Mouse (Mus musculus) liver, postnatal 0 days (tissue): ENCODE measurements around the gene Rexo4. TPM values are rescaled to one million over a fixed set of nuclear protein-coding genes. Genes with fewer than 3 reads are reported as not detected.

ENCODE experiments used
- ATAC-seq: fragments of 200-750 bp; cut with Nextera tagmentation; 2 replicates; pipeline ENCODE4 v1.8.0; 2017; ENCODE audit warnings: mild to moderate bottlenecking, moderate library complexity
- DNase-seq: peaks from one replicate; pipeline ENCODE4 v3.0.0-alpha.2; 2016
- H3K27ac ChIP-seq: fragments of 300-500 bp; sonication (generic); 2 replicates; pipeline ENCODE4 v1.5.1; 2014; ENCODE audit warnings: antibody characterized with exemption, moderate library complexity, mild to moderate bottlenecking, low read depth
- H3K27me3 ChIP-seq: fragments of 300-500 bp; sonication (generic); 2 replicates; pipeline ENCODE4 v1.6.1; 2014; ENCODE audit warnings: low read length, control low read depth, mixed read lengths; ENCODE audit not compliant: insufficient read depth
- H3K36me3 ChIP-seq: fragments of 300-500 bp; sonication (generic); replicated peaks from 2 replicates; pipeline ENCODE4 v1.6.1; 2014; ENCODE audit warnings: mild to moderate bottlenecking, control low read depth, low read length, moderate library complexity, mixed read lengths; ENCODE audit not compliant: insufficient read depth
- H3K4me1 ChIP-seq: fragments of 300-500 bp; sonication (generic); 2 replicates; pipeline ENCODE4 v1.6.1; 2014; ENCODE audit warnings: antibody characterized with exemption, mild to moderate bottlenecking, control low read depth; ENCODE audit not compliant: insufficient read depth
- H3K4me2 ChIP-seq: fragments of 300-500 bp; sonication (generic); 2 replicates; pipeline ENCODE4 v1.6.1; 2014; ENCODE audit warnings: low read depth, mild to moderate bottlenecking, low read length, moderate library complexity, mixed read lengths
- H3K4me3 ChIP-seq: fragments of 300-500 bp; sonication (generic); 2 replicates; pipeline ENCODE4 v1.5.1; 2014; ENCODE audit warnings: low read depth, low read length
- H3K9ac ChIP-seq: fragments of 300-500 bp; sonication (generic); replicated peaks from 2 replicates; pipeline ENCODE4 v1.6.1; 2014; ENCODE audit warnings: mild to moderate bottlenecking, moderate library complexity
- H3K9me3 ChIP-seq: fragments of 300-500 bp; sonication (generic); 2 replicates; pipeline ENCODE4 v1.6.1; 2016; ENCODE audit warnings: mild to moderate bottlenecking, control low read depth, low read length, mixed read lengths
- CTCF ChIP-seq: sonication (generic); IDR thresholded peaks from 2 replicates; pipeline ENCODE4 v1.5.1; 2016; ENCODE audit warnings: antibody characterized with exemption, low read depth
- EP300 ChIP-seq: IDR thresholded peaks from 2 replicates; pipeline ENCODE4 v1.6.1; 2016; ENCODE audit warnings: antibody characterized with exemption, low read depth, mild to moderate bottlenecking
- WGBS: fragments of 180-500 bp; shearing (Covaris S2); extraction: QIAGEN DNeasy Blood & Tissue Kit; methylation state at CpG from one replicate; pipeline ENCODE4 v1.1.7; 2014; ENCODE audit not compliant: insufficient replicate concordance; 5-methylcytosine and 5-hydroxymethylcytosine counted together
- polyA plus RNA-seq: library from polyadenylated mRNA; unstranded; fragments of >200 nt; fragmentation: Nextera tagmentation; extraction: Ambion mirVana; gene quantifications from 2 replicates; pipeline ENCODE4 v1.2.1, GENCODE M21; 2015

Gene Rexo4
- polyA plus RNA-seq, 1 experiment from 2014 or later: 14.2 TPM

DNA sequence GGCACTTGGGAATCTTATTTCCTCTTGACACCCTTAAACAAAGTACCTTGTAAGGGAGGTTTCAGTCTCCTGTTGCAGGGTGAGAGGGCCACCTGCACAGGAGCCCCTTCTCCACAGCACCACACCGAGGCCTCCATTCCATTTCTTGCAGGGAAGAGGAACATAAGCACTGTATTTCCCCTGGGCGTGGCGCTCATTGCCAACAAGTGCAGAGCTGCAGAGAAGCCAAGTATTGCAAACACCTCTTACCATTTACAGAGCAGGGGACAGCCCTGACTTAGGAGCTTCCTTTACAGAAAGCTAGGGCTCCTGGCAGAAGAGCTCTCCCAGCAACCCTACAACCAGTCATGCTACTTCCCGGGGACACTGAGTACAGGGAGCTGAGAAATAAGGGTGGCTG, 12.0 kb downstream of the Rexo4 start:
- no peak for DNase-seq
- peaks cover 47% of the 10 kb centered on the region for H3K36me3 ChIP-seq

DNA sequence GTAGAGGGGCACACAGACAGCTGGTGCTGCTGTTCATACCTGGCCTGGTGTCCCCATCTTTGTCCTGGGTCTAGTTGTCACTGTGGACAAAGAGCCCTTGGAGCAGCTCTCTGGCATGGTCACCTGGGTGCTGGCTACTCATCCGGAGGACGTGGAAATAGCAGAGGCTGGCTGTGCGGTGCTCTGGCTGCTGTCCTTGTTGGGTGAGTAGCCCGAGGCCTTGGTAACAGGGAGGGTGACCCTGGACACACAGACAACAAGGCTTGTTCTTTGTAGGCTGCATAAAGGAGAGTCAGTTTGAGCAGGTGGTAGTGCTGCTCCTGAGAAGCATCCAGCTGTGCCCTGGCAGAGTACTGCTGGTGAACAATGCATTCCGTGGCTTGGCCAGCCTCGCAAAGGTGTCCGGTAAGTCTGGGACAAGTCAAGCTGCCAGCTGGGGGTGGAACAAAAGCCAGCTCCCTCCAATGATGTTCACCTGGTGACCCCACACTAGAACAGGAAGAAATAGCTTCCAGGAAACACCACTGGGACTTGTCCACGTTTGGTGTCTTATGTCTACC, 12.8 kb downstream of the Rexo4 start:
- Histone ChIP-seq H3K36me3 (peaks cover 46% of the 10 kb centered on the region), H3K4me1 (peaks cover 4% of the 10 kb centered on the region; the same call in 1 of the 2 replicates), H3K4me2 (no peak overlapping the region), H3K27me3 (no peaks in the 10 kb centered on the region), H3K9ac (no peak overlapping the region), H3K4me3 (no peak overlapping the region), H3K27ac (no peak overlapping the region), H3K9me3 (no peaks in the 10 kb centered on the region)
- ATAC-seq: no peak
- no peak for DNase-seq
- no peak for TF ChIP-seq EP300
- TF ChIP-seq CTCF: no peak
- WGBS: 88% methylated on average over 8 of the region's 8 CpGs

More for the DNA sequence above, 12.0 kb downstream of the Rexo4 start:
- H3K9ac ChIP-seq: no peak overlapping the region
- no peaks in the 10 kb centered on the region for H3K9me3 ChIP-seq
- no peak overlapping the region for H3K4me2 ChIP-seq
- peaks cover 4% of the 10 kb centered on the region; the same call in 1 of the 2 replicates for H3K4me1 ChIP-seq
- no peaks in the 10 kb centered on the region for H3K27me3 ChIP-seq
- WGBS: 75% methylated on average over 4 of the region's 4 CpGs
- no peak for ATAC-seq
- H3K4me3 ChIP-seq: no peak overlapping the region
- no peak for TF ChIP-seq CTCF
- no peak for TF ChIP-seq EP300
- no peak overlapping the region for H3K27ac ChIP-seq

DNA sequence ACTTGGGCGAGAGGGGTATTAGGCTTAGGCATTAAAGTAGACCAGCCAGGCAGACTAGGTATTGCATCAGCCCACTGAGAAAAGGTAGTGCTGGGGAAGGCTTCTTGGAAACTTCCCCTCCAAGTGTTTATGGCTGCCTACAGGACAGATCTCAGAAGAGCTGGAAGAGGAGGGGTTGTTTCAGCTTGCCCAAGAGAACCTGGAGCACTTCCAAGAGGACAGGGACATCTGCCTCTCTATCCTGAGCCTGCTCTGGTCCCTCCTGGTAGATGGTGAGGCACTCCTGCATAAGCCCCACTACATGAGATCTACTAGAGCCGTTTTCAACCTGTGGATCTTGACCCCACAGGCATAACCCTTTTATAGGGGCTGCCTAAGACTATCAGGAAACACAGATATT, 13.8 kb downstream of the Rexo4 start:
- H3K4me1 ChIP-seq: peaks cover 4% of the 10 kb centered on the region; the same call in 1 of the 2 replicates
- H3K9ac ChIP-seq: no peak overlapping the region
- no peak overlapping the region for H3K4me2 ChIP-seq
- H3K27ac ChIP-seq: no peak overlapping the region
- 75% methylated on average over 2 of the region's 2 CpGs for WGBS
- TF ChIP-seq EP300 (no peak), CTCF (no peak)
- H3K27me3 ChIP-seq: no peaks in the 10 kb centered on the region
- no peak overlapping the region for H3K4me3 ChIP-seq
- ATAC-seq (no peak), DNase-seq (no peak)
- peaks cover 38% of the 10 kb centered on the region for H3K36me3 ChIP-seq
- no peaks in the 10 kb centered on the region for H3K9me3 ChIP-seq

DNA sequence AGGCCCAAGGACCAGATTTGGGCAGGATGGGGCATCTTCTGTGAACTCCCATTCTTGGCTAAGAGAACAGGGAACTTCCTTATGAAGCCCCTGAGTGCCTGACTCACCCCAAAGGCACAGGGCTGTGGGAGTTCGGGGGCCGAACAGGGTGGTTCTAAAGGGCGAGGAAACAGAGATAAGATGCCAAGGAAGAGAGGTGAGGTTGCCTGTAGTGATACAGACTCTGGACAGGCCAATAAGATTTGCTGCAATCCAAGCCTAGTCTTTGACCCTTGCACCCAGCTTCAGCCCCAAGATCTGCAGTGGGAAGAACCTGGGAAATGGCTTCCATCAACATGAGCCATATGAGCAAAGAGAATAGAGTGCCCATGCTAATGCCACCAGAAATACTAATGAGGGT, 20.9 kb downstream of the Rexo4 start:
- 0 out of 2 replicates have a peak, but pooled peaks cover 4% of the 10 kb centered on the region for H3K4me1 ChIP-seq
- H3K27ac ChIP-seq: no peak overlapping the region
- H3K36me3 ChIP-seq: no peaks in the 10 kb centered on the region
- no peaks in the 10 kb centered on the region for H3K27me3 ChIP-seq
- H3K4me2 ChIP-seq: no peak overlapping the region
- TF ChIP-seq CTCF: no peak
- H3K9ac ChIP-seq: no peak overlapping the region
- no peaks in the 10 kb centered on the region for H3K9me3 ChIP-seq
- ATAC-seq (no peak), DNase-seq (no peak)
- no peak overlapping the region for H3K4me3 ChIP-seq
- 65% methylated on average over 3 of the region's 3 CpGs for WGBS

DNA sequence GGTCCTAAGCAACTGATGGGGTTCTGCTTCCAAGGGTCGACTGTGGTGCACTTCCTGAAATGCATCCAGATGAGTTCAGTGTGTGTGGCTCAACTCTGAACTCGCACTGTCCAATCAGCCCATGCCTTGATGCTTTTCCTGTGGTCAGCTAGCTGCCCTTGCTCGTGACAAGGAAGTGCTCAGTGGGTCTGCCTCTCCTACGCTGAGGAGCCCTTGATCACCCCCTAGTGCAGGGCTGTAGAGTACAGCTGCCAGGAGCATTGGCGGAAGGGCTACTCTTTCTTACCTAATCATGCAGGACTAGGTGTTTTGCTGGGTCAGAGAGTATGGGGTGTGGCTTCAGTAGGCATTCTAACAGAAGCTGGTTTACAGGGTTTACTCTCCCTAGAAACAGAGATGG, 22.6 kb downstream of the Rexo4 start:
- DNase-seq: peak; percentile 55
- Histone ChIP-seq H3K4me1 (0 out of 2 replicates have a peak, but pooled peaks cover 4% of the 10 kb centered on the region), H3K4me2 (no peak overlapping the region), H3K9ac (no peak overlapping the region), H3K36me3 (no peaks in the 10 kb centered on the region), H3K27me3 (no peaks in the 10 kb centered on the region), H3K4me3 (no peak overlapping the region), H3K27ac (no peak overlapping the region), H3K9me3 (no peaks in the 10 kb centered on the region)
- TF ChIP-seq EP300: no peak
- TF ChIP-seq CTCF: peak; percentile 66
- ATAC-seq: peak; percentile 85
- 24% methylated on average over 5 of the region's 5 CpGs for WGBS

DNA sequence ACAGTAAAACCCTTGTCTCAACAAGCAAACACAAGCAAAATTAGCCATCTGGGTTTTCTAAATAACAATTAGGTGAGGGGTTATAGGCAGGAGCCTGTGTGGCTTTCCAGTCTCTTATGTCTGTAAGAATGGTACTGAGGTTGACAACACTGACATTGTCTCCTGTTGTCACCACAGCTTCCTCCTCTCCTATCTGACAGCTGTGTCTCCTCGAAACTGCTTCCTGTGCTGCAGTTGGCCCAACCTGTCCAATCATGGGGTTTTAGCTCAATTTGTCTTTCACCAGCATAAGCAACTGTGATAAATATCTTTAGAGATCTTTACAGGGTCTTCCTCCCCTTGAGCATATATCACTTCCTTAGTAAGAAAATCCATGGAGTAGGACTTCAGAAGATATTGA, 27.8 kb downstream of the Rexo4 start:
- ATAC-seq: no peak
- no peak overlapping the region for H3K4me3 ChIP-seq
- H3K27ac ChIP-seq: no peak overlapping the region
- no peaks in the 10 kb centered on the region for H3K9me3 ChIP-seq
- WGBS: 16% methylated on average over 1 of the region's 1 CpGs
- H3K27me3 ChIP-seq: no peaks in the 10 kb centered on the region
- H3K4me1 ChIP-seq: peaks cover 12% of the 10 kb centered on the region
- TF ChIP-seq CTCF: no peak
- no peak for TF ChIP-seq EP300
- no peak overlapping the region for H3K9ac ChIP-seq
- no peak overlapping the region for H3K4me2 ChIP-seq
- no peaks in the 10 kb centered on the region for H3K36me3 ChIP-seq
- DNase-seq: no peak
